Mouse (Mus musculus) myocyte (in vitro differentiated cells): ENCODE measurements at regions not wholly inside any gene's neighbourhood (a gene's known extent, or its start where the extent isn't known, plus 50 kb on each side); places are given as distances from the start of the nearest gene placed in this dataset.

Experiments
- H3K27me3 ChIP-seq: one replicate; pipeline ENCODE4 v1.6.1; 2011; ENCODE audit not compliant: control insufficient read depth, insufficient read depth, insufficient read length
- H3K36me3 ChIP-seq: one replicate; pipeline ENCODE4 v1.6.1; 2011; ENCODE audit not compliant: control insufficient read depth, insufficient read depth
- H3K4me2 ChIP-seq: one replicate; pipeline ENCODE4 v1.6.1; 2011; ENCODE audit warnings: low read depth, control low read depth
- H3K4me3 ChIP-seq: one replicate; pipeline ENCODE4 v1.5.1; 2011; ENCODE audit warnings: mild to moderate bottlenecking, control low read depth, moderate library complexity
- H3K79me2 ChIP-seq: one replicate; pipeline ENCODE4 v1.6.1; 2011; ENCODE audit not compliant: control insufficient read depth, insufficient read depth
- H3ac ChIP-seq: one replicate; pipeline ENCODE4 v1.6.1; 2011; ENCODE audit not compliant: control insufficient read depth, insufficient read length
- CEBPB ChIP-seq: IDR thresholded peaks from 2 replicates; pipeline ENCODE4 v1.6.1; 2011; ENCODE audit warnings: mild to moderate bottlenecking, moderate library complexity; ENCODE audit not compliant: poor library complexity, insufficient read depth, severe bottlenecking
- E2F4 ChIP-seq: IDR thresholded peaks from one replicate; pipeline ENCODE4 v1.6.1; 2011; ENCODE audit warnings: mild to moderate bottlenecking, control low read depth, moderate library complexity; ENCODE audit not compliant: insufficient read depth
- MAX ChIP-seq: IDR thresholded peaks from one replicate; pipeline ENCODE4 v1.6.1; 2011; ENCODE audit warnings: low read depth, mild to moderate bottlenecking, control low read depth
- MYOD1 ChIP-seq, 3 experiments: IDR thresholded peaks; one replicate each; pipeline ENCODE4 v1.6.1; 2011; ENCODE audit warnings: control low read depth in 2 of 3, low read depth in 2 of 3, mild to moderate bottlenecking in 2 of 3, moderate library complexity in 1 of 3; ENCODE audit not compliant: insufficient read length in 2 of 3, control insufficient read depth in 1 of 3
- MYOG ChIP-seq, 3 experiments: IDR thresholded peaks; one replicate each; pipeline ENCODE4 v1.6.1; 2011; ENCODE audit warnings: control low read depth in 2 of 3, low read depth in 2 of 3, mild to moderate bottlenecking in 2 of 3; ENCODE audit not compliant: insufficient read length in 2 of 3, control insufficient read depth in 1 of 3, insufficient read depth in 1 of 3
- POLR2A ChIP-seq: IDR thresholded peaks from one replicate; pipeline ENCODE4 v1.6.1; 2011; ENCODE audit warnings: low read depth, mild to moderate bottlenecking, control low read depth, moderate library complexity; ENCODE audit not compliant: insufficient read length
- POLR2AphosphoS2 ChIP-seq: IDR thresholded peaks from one replicate; pipeline ENCODE4 v1.6.1; 2011; ENCODE audit warnings: low read depth, control low read depth; ENCODE audit not compliant: insufficient read length
- REST ChIP-seq: IDR thresholded peaks from one replicate; pipeline ENCODE4 v1.6.1; 2011; ENCODE audit warnings: mild to moderate bottlenecking, control low read depth, moderate library complexity; ENCODE audit not compliant: insufficient read depth, insufficient read length
- SRF ChIP-seq: IDR thresholded peaks from one replicate; pipeline ENCODE4 v1.6.1; 2011; ENCODE audit warnings: low read depth; ENCODE audit not compliant: control insufficient read depth, insufficient read length
- TCF12 ChIP-seq: IDR thresholded peaks from one replicate; pipeline ENCODE4 v1.6.1; 2011; ENCODE audit warnings: mild to moderate bottlenecking, control low read depth; ENCODE audit not compliant: poor library complexity, insufficient read depth, severe bottlenecking
- TCF3 ChIP-seq: IDR thresholded peaks from one replicate; pipeline ENCODE4 v1.6.1; 2011; ENCODE audit warnings: low read depth, control low read depth; ENCODE audit not compliant: insufficient read length
- USF1 ChIP-seq: IDR thresholded peaks from one replicate; pipeline ENCODE4 v1.6.1; 2011; ENCODE audit warnings: low read depth, mild to moderate bottlenecking, control low read depth, moderate library complexity

DNA sequence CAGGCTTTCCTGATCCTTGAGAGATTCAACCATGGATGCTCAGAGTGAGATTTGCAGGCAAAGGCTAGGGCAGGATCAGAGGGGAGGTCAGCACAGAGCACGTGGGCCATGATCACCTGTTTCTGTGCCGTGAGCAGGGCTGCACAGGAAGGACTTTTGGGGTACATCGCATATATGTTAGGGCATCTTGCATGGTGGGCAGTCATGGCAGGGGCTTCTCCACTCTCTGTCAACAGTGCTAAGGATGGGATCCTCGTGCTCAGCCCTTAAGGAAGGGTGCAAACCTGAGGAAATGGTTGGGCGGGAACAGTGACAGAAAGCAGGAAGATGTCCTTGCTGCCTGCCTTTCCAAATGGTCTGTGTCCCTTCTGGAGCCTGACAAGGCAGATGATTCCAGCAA lies 106.2 kb downstream of the Zfp706 start:
- Histone ChIP-seq H3K4me2 (no peak overlapping the region), H3K36me3 (no peaks in the 10 kb centered on the region)
- TF ChIP-seq TCF12 (no peak), USF1 (no peak), POLR2AphosphoS2 (no peak)

GRCm38 (mm10) chr15:36900940-36901339 lies 106.6 kb downstream of the Zfp706 start:
- Histone ChIP-seq H3ac (no peak overlapping the region), H3K4me2 (no peak overlapping the region), H3K36me3 (no peaks in the 10 kb centered on the region), H3K4me3 (no peak overlapping the region), H3K27me3 (no peaks in the 10 kb centered on the region), H3K79me2 (no peaks in the 10 kb centered on the region)
- TF ChIP-seq CEBPB (no peak), TCF12 (no peak), TCF3 (no peak), MYOG (IDR thresholded peaks at IDR 0.05; ENCODE audit: control insufficient read depth in 1 of 3, insufficient read depth in 1 of 3, insufficient read length in 2 of 3, low read depth in 2 of 3) (no peak), E2F4 (no peak), USF1 (no peak), REST (no peak), MYOD1 (IDR thresholded peaks at IDR 0.05; ENCODE audit: control insufficient read depth in 1 of 3, insufficient read length in 2 of 3, low read depth in 2 of 3) (no peak), POLR2A (no peak), MAX (no peak), POLR2AphosphoS2 (no peak), SRF (no peak)

More for the DNA sequence above, 106.2 kb downstream of the Zfp706 start:
- no peaks in the 10 kb centered on the region for H3K27me3 ChIP-seq
- H3K4me3 ChIP-seq, result no peak overlapping the region
- H3K79me2 ChIP-seq, result no peaks in the 10 kb centered on the region
- no peak overlapping the region for H3ac ChIP-seq

- no peak overlapping the region for H3K4me2 ChIP-seq
- H3K36me3 ChIP-seq, result no peaks in the 10 kb centered on the region
- no peak overlapping the region for H3K4me3 ChIP-seq
- no peak overlapping the region for H3ac ChIP-seq
- H3K79me2 ChIP-seq, result no peaks in the 10 kb centered on the region
- TF ChIP-seq MYOG (IDR thresholded peaks at IDR 0.05; ENCODE audit: control insufficient read depth in 1 of 3, insufficient read depth in 1 of 3, insufficient read length in 2 of 3, low read depth in 2 of 3) (no peak), POLR2A (no peak)
- H3K27me3 ChIP-seq, result no peaks in the 10 kb centered on the region
Observed at GRCm38 (mm10) chr15:36899882-36900281, 107.7 kb downstream of the Zfp706 start.

DNA sequence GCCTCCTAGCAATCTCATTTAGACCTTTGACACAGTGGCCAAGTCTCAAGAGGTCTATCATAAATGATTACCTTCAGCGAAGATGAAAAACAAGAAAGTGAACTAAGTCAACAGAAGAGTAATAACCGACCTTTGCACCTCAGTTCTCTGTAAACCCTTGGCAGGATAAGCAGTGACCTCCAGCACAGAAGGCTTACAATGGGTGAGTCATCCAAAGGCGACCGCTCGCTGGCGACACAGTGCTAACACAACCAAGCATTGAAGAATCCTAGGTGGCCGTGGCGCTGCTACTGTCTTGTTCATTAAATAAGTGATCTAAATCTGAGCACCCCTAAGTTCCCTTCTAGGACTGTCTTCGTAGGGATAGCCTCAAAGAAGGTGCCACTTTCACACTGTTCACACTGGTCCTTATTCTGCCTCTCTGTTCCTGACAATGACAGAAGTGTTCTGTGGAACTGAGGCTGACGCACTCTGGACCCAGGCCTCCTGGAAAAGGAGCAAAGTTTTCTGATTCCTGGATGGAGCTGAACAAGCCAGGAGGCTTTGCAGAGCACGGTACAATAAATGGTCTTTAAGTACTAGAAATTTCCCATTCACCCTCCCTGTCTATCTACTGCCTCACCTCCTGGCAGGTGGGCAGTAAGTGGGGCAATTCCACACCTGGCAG lies 108.6 kb downstream of the Zfp706 start:
- no peak for TF ChIP-seq POLR2A
- no peak for TF ChIP-seq CEBPB
- no peak for TF ChIP-seq MYOG (IDR thresholded peaks at IDR 0.05; ENCODE audit: control insufficient read depth in 1 of 3, insufficient read depth in 1 of 3, insufficient read length in 2 of 3, low read depth in 2 of 3)
- TF ChIP-seq SRF, result no peak
- TF ChIP-seq MAX, result no peak
- TF ChIP-seq TCF12, result no peak
- no peak for TF ChIP-seq E2F4
- TF ChIP-seq POLR2AphosphoS2, result no peak
- TF ChIP-seq MYOD1 (IDR thresholded peaks at IDR 0.05; ENCODE audit: control insufficient read depth in 1 of 3, insufficient read length in 2 of 3, low read depth in 2 of 3), result no peak
- no peak for TF ChIP-seq REST
- no peaks in the 10 kb centered on the region for H3K27me3 ChIP-seq
- H3ac ChIP-seq, result no peak overlapping the region
- H3K79me2 ChIP-seq, result no peaks in the 10 kb centered on the region
- H3K4me3 ChIP-seq, result no peak overlapping the region
- H3K36me3 ChIP-seq, result no peaks in the 10 kb centered on the region
- H3K4me2 ChIP-seq, result no peak overlapping the region

DNA sequence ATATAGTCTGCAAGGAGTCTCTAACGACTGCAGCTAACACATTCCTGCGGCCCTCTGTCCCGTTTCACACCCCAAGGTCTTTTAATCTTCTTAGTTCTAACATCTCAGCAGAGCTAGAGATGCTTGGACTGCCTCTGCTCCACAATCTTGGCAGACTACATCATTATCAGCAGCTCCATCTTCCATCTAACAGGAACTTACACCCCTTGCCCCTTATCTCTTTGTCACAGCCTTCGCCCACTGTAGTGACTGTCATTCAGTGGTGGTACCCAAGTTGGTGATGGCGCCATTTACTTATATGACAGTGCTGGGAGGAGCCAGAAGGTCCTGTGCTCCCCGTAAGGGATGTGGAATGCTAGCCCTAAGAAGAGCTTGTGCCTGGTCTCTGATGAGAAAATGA lies 109.2 kb downstream of the Zfp706 start:
- no peaks in the 10 kb centered on the region for H3K27me3 ChIP-seq
- no peak for TF ChIP-seq E2F4
- no peak for TF ChIP-seq POLR2AphosphoS2
- TF ChIP-seq SRF, result no peak
- no peak for TF ChIP-seq TCF12
- no peak for TF ChIP-seq POLR2A
- no peak for TF ChIP-seq MYOD1 (IDR thresholded peaks at IDR 0.05; ENCODE audit: control insufficient read depth in 1 of 3, insufficient read length in 2 of 3, low read depth in 2 of 3)
- TF ChIP-seq USF1, result no peak

More for the DNA sequence above, 109.2 kb downstream of the Zfp706 start:
- no peak overlapping the region for H3K4me2 ChIP-seq
- H3K79me2 ChIP-seq, result no peaks in the 10 kb centered on the region
- H3ac ChIP-seq, result no peak overlapping the region
- H3K4me3 ChIP-seq, result no peak overlapping the region
- no peaks in the 10 kb centered on the region for H3K36me3 ChIP-seq
